Mouse (Mus musculus): ENCODE data around the gene Ncoa7. TPM values are rescaled to one million over a fixed set of nuclear protein-coding genes. Genes with fewer than 3 reads are reported as not detected.
A peak's percentile ranks its signal among the peaks of the same experiment; 100 is the strongest.
"Not testable (repeated sequence)": the region's sequence is repeated elsewhere in the genome, so short reads cannot be mapped to it uniquely, and the experiment has no call there.

The Ncoa7 gene
- total RNA-seq, 2 experiments from 2014 or later: 129 to 280 TPM

DNA sequence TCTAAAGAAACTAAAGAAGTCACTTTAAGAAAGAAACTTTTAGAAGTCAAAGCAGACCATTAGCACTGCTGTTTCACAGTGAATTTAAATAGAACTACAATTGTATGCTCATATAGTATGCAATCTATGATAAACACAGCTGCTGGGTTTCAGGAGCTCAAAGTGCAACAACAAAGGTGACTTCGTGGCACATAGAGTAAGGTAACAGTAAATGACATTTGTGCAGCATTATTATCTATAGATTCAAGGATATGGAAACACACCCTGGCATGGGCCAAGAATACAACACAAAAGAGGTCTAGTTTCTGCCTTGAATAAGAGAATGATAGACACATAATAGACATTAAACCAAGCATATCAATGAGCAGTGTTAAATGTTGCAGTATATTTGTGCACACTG is 100.5 kb downstream of the Ncoa7 start:
- ATAC-seq (replicated peaks; ENCODE audit: low FRiP score, poor library complexity, severe bottlenecking): no peak

DNA sequence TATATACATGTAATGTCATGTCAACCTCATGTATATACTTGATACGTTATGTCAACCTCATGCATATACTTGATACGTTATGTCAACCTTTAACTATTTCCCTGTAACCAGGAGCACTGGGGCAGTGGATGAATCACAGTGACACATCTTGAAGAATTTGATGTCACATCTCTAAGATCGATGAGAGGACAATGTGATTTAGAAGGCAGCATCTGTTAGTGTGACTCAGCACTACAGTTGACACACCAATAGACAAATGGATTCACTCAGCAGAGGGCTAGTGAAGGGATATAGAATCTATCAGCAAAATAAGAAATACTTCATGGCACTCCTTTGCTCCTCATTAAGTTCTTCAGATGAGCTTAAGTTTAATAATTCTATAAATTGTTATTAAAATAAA is 116.3 kb downstream of the Ncoa7 start:
- no peak for ATAC-seq (replicated peaks; ENCODE audit: low FRiP score, poor library complexity, severe bottlenecking)

DNA sequence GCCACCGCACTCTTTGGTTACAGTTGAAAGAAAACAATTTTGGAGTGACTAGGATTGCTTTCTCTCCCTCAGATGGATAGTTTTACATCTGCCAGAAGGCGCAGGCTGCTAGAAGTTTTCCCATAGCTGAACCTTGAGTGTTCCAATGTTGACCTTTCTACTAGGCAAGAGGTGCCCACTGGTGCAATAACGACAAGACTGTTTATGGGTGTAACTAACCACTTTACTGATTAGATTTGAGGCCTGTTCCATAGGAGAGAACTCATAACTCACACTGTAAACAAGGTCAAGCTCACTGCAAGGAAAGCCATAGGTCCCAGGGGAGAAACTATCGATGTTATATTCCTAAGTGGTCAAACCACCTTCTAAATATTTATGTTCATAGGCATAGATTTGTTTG is 119.7 kb downstream of the Ncoa7 start:
- ATAC-seq (replicated peaks; ENCODE audit: low FRiP score, poor library complexity, severe bottlenecking): no peak

DNA sequence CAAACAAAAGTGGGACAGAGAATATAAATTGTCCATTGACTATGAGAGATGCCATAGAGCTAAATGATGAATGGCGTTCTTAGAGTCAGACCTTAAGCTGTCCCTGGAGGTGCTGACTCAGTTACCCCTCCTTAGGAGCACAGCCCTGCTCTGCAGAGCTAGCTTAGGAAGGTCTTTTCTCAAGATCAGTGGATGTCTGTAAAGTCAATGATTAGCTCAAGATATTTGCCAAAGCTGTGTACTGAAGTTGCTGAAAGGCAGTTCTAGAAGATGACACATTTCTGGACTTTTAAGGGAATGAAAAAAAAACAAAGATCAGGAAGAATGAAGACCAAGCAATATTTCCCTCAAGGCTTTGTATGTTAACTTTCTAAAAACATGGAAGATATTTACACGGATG is 123.4 kb downstream of the Ncoa7 start:
- ATAC-seq (replicated peaks; ENCODE audit: low FRiP score, poor library complexity, severe bottlenecking): no peak

GRCm38 (mm10) chr10:30678051-30678450 is 125.1 kb downstream of the Ncoa7 start:
- no peak for ATAC-seq (replicated peaks; ENCODE audit: low FRiP score, poor library complexity, severe bottlenecking)

DNA sequence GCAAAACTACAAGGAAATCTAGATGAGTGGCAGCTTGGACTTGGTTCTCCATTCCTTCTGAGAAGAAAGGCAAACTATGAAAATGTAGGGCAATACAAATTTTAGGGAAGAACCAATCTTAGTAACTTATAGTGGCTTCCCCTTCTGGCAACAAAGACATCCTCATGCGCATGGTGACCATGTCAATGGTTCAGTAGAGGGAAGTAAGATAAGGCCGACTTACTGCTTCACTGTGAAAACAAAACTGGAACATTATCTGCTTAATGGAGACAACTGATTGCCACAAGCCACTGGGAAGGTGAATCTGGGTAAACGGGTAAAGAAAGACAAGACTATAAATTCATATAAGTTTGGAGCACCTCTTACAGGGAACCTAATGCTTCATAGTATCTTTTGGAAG is 128.3 kb downstream of the Ncoa7 start:
- ATAC-seq (replicated peaks; ENCODE audit: low FRiP score, poor library complexity, severe bottlenecking): no peak

- no peak for ATAC-seq (replicated peaks; ENCODE audit: low FRiP score, poor library complexity, severe bottlenecking)
These were observed 136.5 kb downstream of the Ncoa7 start for GRCm38 (mm10) chr10:30666580-30666979.

DNA sequence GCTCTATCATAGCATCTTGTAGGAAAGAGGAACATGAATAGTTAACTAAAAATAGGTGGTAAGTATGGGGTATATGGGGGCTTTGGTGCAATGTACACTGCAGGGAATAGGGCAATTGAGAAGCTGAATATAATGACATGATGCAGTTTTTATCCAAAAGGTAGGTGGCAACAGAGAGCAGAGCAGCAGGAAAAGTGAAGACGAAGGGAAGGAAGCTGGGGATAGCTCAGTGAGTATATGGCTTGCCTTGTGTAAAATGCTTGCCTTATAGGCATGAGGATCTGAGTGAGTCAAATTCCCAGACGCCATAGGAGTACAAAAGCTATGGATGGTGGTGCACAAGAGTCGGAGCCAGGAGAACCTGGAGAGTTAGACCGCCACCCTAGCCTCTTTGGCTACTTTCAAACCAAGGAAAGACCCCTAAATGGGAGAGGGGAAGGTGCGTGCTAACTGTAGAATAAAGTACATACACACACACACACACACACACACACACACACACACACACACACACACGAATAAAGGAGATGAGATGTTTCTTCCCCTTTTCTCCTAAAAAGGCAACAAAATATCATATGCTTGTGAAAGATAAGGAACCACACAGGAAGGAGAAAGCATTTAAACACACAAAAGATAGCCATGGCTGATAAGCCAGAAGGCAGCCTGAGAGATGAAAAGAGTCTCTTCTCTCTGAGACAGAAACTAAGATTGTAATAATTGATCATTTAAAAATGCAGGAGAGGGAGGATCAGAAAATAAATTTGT is 142.4 kb downstream of the Ncoa7 start:
- no peak; the same call in 1 of the 2 replicates for ATAC-seq (replicated peaks; ENCODE audit: low FRiP score, poor library complexity, severe bottlenecking)

- ATAC-seq (replicated peaks; ENCODE audit: low FRiP score, poor library complexity, severe bottlenecking): no peak
These were observed 147.5 kb downstream of the Ncoa7 start for GRCm38 (mm10) chr10:30655655-30656054.

- ATAC-seq (replicated peaks; ENCODE audit: low FRiP score, poor library complexity, severe bottlenecking): no peak
These were observed 155.4 kb downstream of the Ncoa7 start for GRCm38 (mm10) chr10:30647681-30648080.

- ATAC-seq (replicated peaks; ENCODE audit: low FRiP score, poor library complexity, severe bottlenecking): no peak
These were observed 164.9 kb downstream of the Ncoa7 start for GRCm38 (mm10) chr10:30638216-30638615.

GRCm38 (mm10) chr10:30636474-30637154 is 166.5 kb downstream of the Ncoa7 start:
- ATAC-seq (replicated peaks; ENCODE audit: low FRiP score, poor library complexity, severe bottlenecking): not testable (repeated sequence)

- 0 out of 2 replicates have a peak, but pooled peaks have one; percentile 26 for ATAC-seq (replicated peaks; ENCODE audit: low FRiP score, poor library complexity, severe bottlenecking)
These were observed 170.4 kb downstream of the Ncoa7 start for GRCm38 (mm10) chr10:30632718-30633117.

- ATAC-seq (replicated peaks; ENCODE audit: low FRiP score, poor library complexity, severe bottlenecking): no peak
These were observed 173.1 kb downstream of the Ncoa7 start for GRCm38 (mm10) chr10:30629977-30630376.

GRCm38 (mm10) chr10:30629513-30629912 is 173.6 kb downstream of the Ncoa7 start, which contains the start of gene Hint3:
TSS of gene Hint3 (minus strand) at chr10:30629632.
- 0 out of 2 replicates have a peak, but pooled peaks have one; percentile 35 for ATAC-seq (replicated peaks; ENCODE audit: low FRiP score, poor library complexity, severe bottlenecking)

DNA sequence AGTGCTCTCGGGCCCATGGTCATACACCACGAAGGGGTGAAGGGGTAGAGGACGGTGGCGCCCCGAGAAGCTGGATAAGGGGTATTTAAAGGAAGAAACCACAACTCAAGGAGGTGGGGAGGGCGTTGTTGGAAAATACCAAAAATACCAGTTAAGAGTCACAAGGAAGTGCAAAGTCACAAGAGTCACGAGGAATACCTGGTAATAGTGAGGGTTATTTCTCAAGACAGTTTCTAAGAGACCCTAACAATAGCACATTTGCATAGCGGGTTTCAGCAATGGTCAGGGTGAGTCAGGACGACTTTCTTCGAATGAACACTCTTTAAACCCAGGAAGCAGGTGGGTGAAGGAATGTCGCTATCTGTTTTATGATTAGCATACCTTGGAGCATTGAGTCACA is 174.7 kb downstream of the Ncoa7 start:
- not testable (repeated sequence) for ATAC-seq (replicated peaks; ENCODE audit: low FRiP score, poor library complexity, severe bottlenecking)

- ATAC-seq (replicated peaks; ENCODE audit: low FRiP score, poor library complexity, severe bottlenecking): no peak
These were observed 175.6 kb downstream of the Ncoa7 start for GRCm38 (mm10) chr10:30627548-30627947.

DNA sequence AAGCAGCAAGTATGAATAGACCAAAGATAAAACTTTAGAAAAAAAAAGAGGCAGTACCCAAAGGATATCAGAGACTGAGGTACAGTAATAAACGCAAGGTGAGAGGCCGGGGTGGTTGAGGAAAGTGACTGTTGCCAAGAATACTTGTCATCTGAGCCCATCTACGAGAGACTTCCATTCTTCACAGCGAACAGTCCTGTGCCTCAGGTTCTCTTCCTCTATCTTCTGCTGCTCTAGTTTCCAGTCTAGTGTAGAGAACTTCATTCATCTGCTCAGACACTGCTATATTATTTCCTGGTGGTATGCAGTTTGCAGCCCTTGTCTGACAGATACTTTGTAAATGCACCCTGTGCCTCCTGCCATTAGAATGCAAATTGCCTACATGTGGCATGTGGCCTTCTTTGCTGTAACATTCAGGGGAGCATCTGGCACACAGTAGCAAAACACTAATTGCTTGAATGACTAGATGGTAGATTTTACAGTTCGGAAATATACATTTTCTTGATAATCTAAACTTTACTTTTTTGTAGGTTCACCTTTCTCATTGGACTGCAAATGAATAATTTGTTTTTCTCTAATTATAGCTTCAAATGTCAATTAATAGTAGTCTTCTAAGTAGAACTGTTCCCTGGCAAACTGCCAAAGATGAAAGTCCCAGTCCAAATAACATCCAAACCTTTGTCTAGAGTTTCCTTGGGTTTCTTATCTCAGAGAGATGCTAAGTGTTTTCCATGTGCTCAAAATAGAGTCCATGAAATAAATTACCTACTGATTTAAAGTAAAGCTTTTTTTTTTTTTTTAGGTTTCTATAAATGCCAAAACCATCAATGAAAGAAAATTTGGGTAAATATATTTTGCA is 178.7 kb downstream of the Ncoa7 start:
- no peak for ATAC-seq (replicated peaks; ENCODE audit: low FRiP score, poor library complexity, severe bottlenecking)

DNA sequence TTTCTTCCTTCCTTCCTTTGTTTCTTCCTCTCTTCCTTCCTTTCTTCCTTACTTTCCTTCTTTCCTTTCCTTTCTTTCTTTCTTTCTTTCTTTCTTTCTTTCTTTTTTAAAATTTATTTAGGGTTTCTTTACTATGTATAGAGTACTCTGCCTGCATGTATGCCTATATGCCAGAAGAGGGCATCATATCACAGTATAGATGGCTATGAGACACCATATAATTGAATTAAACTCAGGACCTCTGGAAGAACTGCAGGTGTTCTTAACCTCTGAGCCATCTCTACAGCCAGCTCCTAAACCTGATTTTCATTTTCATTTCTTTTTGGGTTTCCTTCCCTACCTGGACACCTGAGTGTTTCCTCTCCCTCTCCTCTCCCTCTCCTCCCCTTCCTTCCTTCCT is 180.2 kb downstream of the Ncoa7 start:
- no peak for ATAC-seq (replicated peaks; ENCODE audit: low FRiP score, poor library complexity, severe bottlenecking)

DNA sequence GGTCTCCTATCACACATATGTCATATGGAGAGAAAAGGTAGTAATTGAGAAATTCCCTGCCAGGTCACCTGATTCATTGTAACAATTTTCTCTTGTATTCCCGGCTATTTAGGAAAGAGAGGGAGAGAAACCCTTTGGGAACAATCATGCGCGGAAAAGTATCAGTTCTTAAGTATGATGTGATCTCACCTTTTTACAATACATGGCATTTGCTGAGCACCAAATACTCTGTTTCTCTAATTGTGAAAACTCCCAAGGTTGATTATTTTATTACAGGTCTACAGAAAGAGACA is 184.3 kb downstream of the Ncoa7 start:
- no peak for ATAC-seq (replicated peaks; ENCODE audit: low FRiP score, poor library complexity, severe bottlenecking)
